Mouse (Mus musculus) midbrain, embryonic 12.5 days (tissue): ENCODE measurements around the gene Ephb1. TPM values are rescaled to one million over a fixed set of nuclear protein-coding genes. Genes with fewer than 3 reads are reported as not detected.

Experiments used
- ATAC-seq: fragments of 200-750 bp; cut with Nextera tagmentation; 2 replicates; pipeline ENCODE4 v1.8.0; 2017; ENCODE audit warnings: low read depth, moderate TSS enrichment, moderate library complexity; ENCODE audit not compliant: low FRiP score
- H3K27ac ChIP-seq: fragments of 300-500 bp; sonication (generic); replicated peaks from 2 replicates; pipeline ENCODE4 v1.5.1; 2016; ENCODE audit warnings: mild to moderate bottlenecking
- H3K27me3 ChIP-seq: fragments of 300-500 bp; sonication (generic); 2 replicates; pipeline ENCODE4 v1.6.1; 2016; ENCODE audit warnings: mild to moderate bottlenecking
- H3K36me3 ChIP-seq: fragments of 300-500 bp; sonication (generic); 2 replicates; pipeline ENCODE4 v1.6.1; 2016
- H3K4me1 ChIP-seq: fragments of 300-500 bp; sonication (generic); 2 replicates; pipeline ENCODE4 v1.6.1; 2016
- H3K4me2 ChIP-seq: fragments of 300-500 bp; sonication (generic); replicated peaks from 2 replicates; pipeline ENCODE4 v1.6.1; 2016; ENCODE audit warnings: mild to moderate bottlenecking, moderate library complexity
- H3K4me3 ChIP-seq: fragments of 300-500 bp; sonication (generic); 2 replicates; pipeline ENCODE4 v1.5.1; 2016; ENCODE audit warnings: mild to moderate bottlenecking
- H3K9ac ChIP-seq: fragments of 300-500 bp; sonication (generic); replicated peaks from 2 replicates; pipeline ENCODE4 v1.6.1; 2016; ENCODE audit warnings: mild to moderate bottlenecking, moderate library complexity
- H3K9me3 ChIP-seq: fragments of 300-500 bp; sonication (generic); 2 replicates; pipeline ENCODE4 v1.6.1; 2016; ENCODE audit warnings: mild to moderate bottlenecking
- WGBS: fragments of 180-500 bp; shearing (Covaris S2); methylation state at CpG from one replicate; pipeline ENCODE4 v1.1.7; 2016; 5-methylcytosine and 5-hydroxymethylcytosine counted together
- polyA plus RNA-seq: library from polyadenylated mRNA; unstranded; fragments of >200 nt; fragmentation: Nextera tagmentation; extraction: Ambion mirVana; gene quantifications from 2 replicates; pipeline ENCODE4 v1.2.1, GENCODE M21; 2016

The Ephb1 gene
- polyA plus RNA-seq, 1 experiment from 2014 or later, result 29.9 TPM

DNA sequence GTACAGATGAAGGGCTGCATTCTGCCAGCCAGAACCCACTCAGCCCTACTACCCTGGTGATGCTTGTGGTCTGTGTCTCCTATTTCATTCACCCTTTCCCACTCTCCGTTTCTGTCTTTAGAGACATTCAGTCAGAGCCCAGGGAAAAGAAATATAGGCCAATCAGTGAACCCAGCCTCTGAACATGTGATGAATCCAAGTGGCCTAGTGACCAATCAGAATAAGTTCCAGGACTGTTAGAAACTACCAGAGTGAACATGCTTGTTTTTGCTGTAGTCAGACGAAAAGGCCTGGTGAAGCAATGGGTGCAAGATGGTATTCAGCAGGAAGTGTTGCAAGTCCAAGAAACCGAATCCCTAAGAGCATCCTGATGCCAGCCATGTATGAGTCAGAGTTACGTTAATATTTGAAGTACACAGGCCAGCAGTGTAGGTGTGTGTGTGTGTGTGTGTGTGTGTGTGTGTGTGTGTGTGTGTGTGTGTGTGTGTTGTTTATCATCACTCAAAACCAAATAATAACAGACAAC, 26.8 kb downstream of the Ephb1 start:
- no peaks in the 10 kb centered on the region for H3K27me3 ChIP-seq
- 96% methylated on average over 4 of the region's 4 CpGs for WGBS
- no peaks in the 10 kb centered on the region for H3K4me1 ChIP-seq
- H3K9ac ChIP-seq, result no peak overlapping the region
- H3K9me3 ChIP-seq, result no peaks in the 10 kb centered on the region
- no peak overlapping the region for H3K27ac ChIP-seq
- H3K36me3 ChIP-seq, result no peaks in the 10 kb centered on the region
- H3K4me3 ChIP-seq, result no peak overlapping the region
- H3K4me2 ChIP-seq, result no peak overlapping the region
- ATAC-seq, result no peak

- whole genome bisulfite sequencing, result 91% methylated on average over 6 of the region's 6 CpGs
- H3K9ac ChIP-seq, result no peak overlapping the region
Measured at GRCm38 (mm10) chr9:102315436-102315835, 39.1 kb downstream of the Ephb1 start.

GRCm38 (mm10) chr9:102314795-102315194, 39.7 kb downstream of the Ephb1 start:
- H3K4me3 ChIP-seq, result no peak overlapping the region
- no peak for ATAC-seq
- no peaks in the 10 kb centered on the region for H3K27me3 ChIP-seq
- no peaks in the 10 kb centered on the region for H3K36me3 ChIP-seq
- WGBS, result 81% methylated on average over 1 of the region's 1 CpGs
- no peak overlapping the region for H3K9ac ChIP-seq
- H3K9me3 ChIP-seq, result peaks cover 10% of the 10 kb centered on the region; the same call in 1 of the 2 replicates
- peaks cover 4% of the 10 kb centered on the region; the same call in 1 of the 2 replicates for H3K4me1 ChIP-seq
- no peak overlapping the region for H3K27ac ChIP-seq
- no peak overlapping the region for H3K4me2 ChIP-seq

More at GRCm38 (mm10) chr9:102315436-102315835, 39.1 kb downstream of the Ephb1 start:
- Histone ChIP-seq H3K36me3 (no peaks in the 10 kb centered on the region), H3K27ac (no peak overlapping the region), H3K4me1 (peaks cover 4% of the 10 kb centered on the region; the same call in 1 of the 2 replicates), H3K4me2 (no peak overlapping the region), H3K27me3 (no peaks in the 10 kb centered on the region), H3K4me3 (no peak overlapping the region), H3K9me3 (peaks cover 10% of the 10 kb centered on the region; the same call in 1 of the 2 replicates)
- no peak for ATAC-seq

GRCm38 (mm10) chr9:102310431-102310830, 44.1 kb downstream of the Ephb1 start:
- no peak overlapping the region for H3K4me3 ChIP-seq
- no peak overlapping the region for H3K9ac ChIP-seq
- H3K36me3 ChIP-seq, result no peaks in the 10 kb centered on the region
- peaks cover 10% of the 10 kb centered on the region; the same call in 1 of the 2 replicates for H3K9me3 ChIP-seq
- H3K4me1 ChIP-seq, result peaks cover 20% of the 10 kb centered on the region
- H3K27ac ChIP-seq, result no peak overlapping the region
- 63% methylated on average over 3 of the region's 3 CpGs for WGBS
- H3K27me3 ChIP-seq, result peaks cover 7% of the 10 kb centered on the region; the same call in 1 of the 2 replicates
- H3K4me2 ChIP-seq, result no peak overlapping the region
- ATAC-seq, result no peak

- H3K4me2 ChIP-seq, result no peak overlapping the region
- no peak for ATAC-seq
- H3K4me3 ChIP-seq, result no peak overlapping the region
Measured at GRCm38 (mm10) chr9:102309278-102309677, 45.2 kb downstream of the Ephb1 start.

DNA sequence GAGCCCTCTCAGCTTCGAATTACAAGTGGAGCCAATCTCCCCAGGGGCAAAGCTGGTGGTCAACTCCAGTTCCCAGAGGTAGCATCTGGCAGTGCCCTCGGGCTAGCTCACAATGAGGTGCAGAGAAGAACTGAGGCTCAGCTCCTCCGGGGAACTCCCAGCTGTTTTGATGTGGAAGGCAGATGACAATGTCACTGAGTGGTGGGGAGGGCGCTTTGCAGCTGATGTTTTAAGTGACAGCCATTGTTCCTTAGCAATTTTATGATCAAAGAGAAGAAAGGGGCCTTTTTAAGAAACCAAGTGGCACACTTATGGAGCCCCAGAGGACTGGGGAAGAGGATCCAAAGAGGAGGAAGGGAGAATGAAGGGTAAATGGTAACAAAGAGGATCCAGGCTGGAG, 46.8 kb downstream of the Ephb1 start:
- H3K4me3 ChIP-seq, result no peak overlapping the region
- no peak overlapping the region for H3K9ac ChIP-seq
- H3K4me1 ChIP-seq, result peaks cover 28% of the 10 kb centered on the region
- no peak for ATAC-seq
- H3K9me3 ChIP-seq, result peaks cover 10% of the 10 kb centered on the region; the same call in 1 of the 2 replicates
- WGBS, result 51% methylated on average over 4 of the region's 4 CpGs
- no peak overlapping the region for H3K4me2 ChIP-seq
- H3K27ac ChIP-seq, result no peak overlapping the region
- peaks cover 7% of the 10 kb centered on the region; the same call in 1 of the 2 replicates for H3K27me3 ChIP-seq
- H3K36me3 ChIP-seq, result no peaks in the 10 kb centered on the region

More at GRCm38 (mm10) chr9:102309278-102309677, 45.2 kb downstream of the Ephb1 start:
- H3K4me1 ChIP-seq, result peaks cover 22% of the 10 kb centered on the region
- no peaks in the 10 kb centered on the region for H3K36me3 ChIP-seq
- WGBS, result 92% methylated on average over 7 of the region's 7 CpGs
- peaks cover 10% of the 10 kb centered on the region; the same call in 1 of the 2 replicates for H3K9me3 ChIP-seq
- H3K9ac ChIP-seq, result no peak overlapping the region
- no peak overlapping the region for H3K27ac ChIP-seq
- peaks cover 7% of the 10 kb centered on the region; the same call in 1 of the 2 replicates for H3K27me3 ChIP-seq

- Histone ChIP-seq H3K4me3 (no peak overlapping the region), H3K4me1 (peaks cover 32% of the 10 kb centered on the region), H3K36me3 (no peaks in the 10 kb centered on the region), H3K4me2 (no peak overlapping the region), H3K9me3 (peaks cover 6% of the 10 kb centered on the region; the same call in 1 of the 2 replicates), H3K9ac (no peak overlapping the region), H3K27me3 (peaks cover 7% of the 10 kb centered on the region; the same call in 1 of the 2 replicates), H3K27ac (no peak overlapping the region)
- no peak for ATAC-seq
- 79% methylated on average over 1 of the region's 1 CpGs for WGBS
Measured at GRCm38 (mm10) chr9:102306645-102307415, 47.7 kb downstream of the Ephb1 start.

- H3K9ac ChIP-seq, result no peak overlapping the region
- H3K4me2 ChIP-seq, result no peak overlapping the region
- H3K9me3 ChIP-seq, result no peaks in the 10 kb centered on the region
- ATAC-seq, result no peak
- H3K36me3 ChIP-seq, result no peaks in the 10 kb centered on the region
- peaks cover 29% of the 10 kb centered on the region for H3K4me1 ChIP-seq
- H3K27ac ChIP-seq, result no peak overlapping the region
- H3K4me3 ChIP-seq, result no peak overlapping the region
- 90% methylated on average over 7 of the region's 7 CpGs for WGBS
- H3K27me3 ChIP-seq, result peaks cover 7% of the 10 kb centered on the region; the same call in 1 of the 2 replicates
Measured at GRCm38 (mm10) chr9:102305432-102306100, 48.9 kb downstream of the Ephb1 start.

- Histone ChIP-seq H3K9me3 (no peaks in the 10 kb centered on the region), H3K4me1 (peaks cover 29% of the 10 kb centered on the region), H3K9ac (no peak overlapping the region), H3K4me2 (no peak overlapping the region), H3K4me3 (no peak overlapping the region), H3K27ac (no peak overlapping the region), H3K27me3 (peaks cover 7% of the 10 kb centered on the region; the same call in 1 of the 2 replicates), H3K36me3 (no peaks in the 10 kb centered on the region)
- ATAC-seq, result no peak
- WGBS, result 49% methylated on average over 3 of the region's 3 CpGs
Measured at GRCm38 (mm10) chr9:102304796-102305195, 49.7 kb downstream of the Ephb1 start.

GRCm38 (mm10) chr9:102303882-102304281, 50.6 kb downstream of the Ephb1 start:
- H3K27ac ChIP-seq, result no peak overlapping the region
- WGBS, result 45% methylated on average over 13 of the region's 13 CpGs
- H3K4me2 ChIP-seq, result no peak overlapping the region
- H3K4me3 ChIP-seq, result no peak overlapping the region
- H3K36me3 ChIP-seq, result no peaks in the 10 kb centered on the region
- ATAC-seq, result no peak
- H3K4me1 ChIP-seq, result peaks cover 29% of the 10 kb centered on the region
- H3K9me3 ChIP-seq, result no peaks in the 10 kb centered on the region
- H3K27me3 ChIP-seq, result peaks cover 7% of the 10 kb centered on the region; the same call in 1 of the 2 replicates
- H3K9ac ChIP-seq, result no peak overlapping the region; the same call in 1 of the 2 replicates

GRCm38 (mm10) chr9:102300985-102301384, 53.5 kb downstream of the Ephb1 start:
- WGBS, result 88% methylated on average over 4 of the region's 4 CpGs
- H3K27me3 ChIP-seq, result no peaks in the 10 kb centered on the region

GRCm38 (mm10) chr9:102298741-102299140, 55.8 kb downstream of the Ephb1 start:
- H3K36me3 ChIP-seq, result no peaks in the 10 kb centered on the region
- WGBS, result 64% methylated on average over 8 of the region's 8 CpGs
- ATAC-seq, result no peak

More at GRCm38 (mm10) chr9:102300985-102301384, 53.5 kb downstream of the Ephb1 start:
- peaks cover 12% of the 10 kb centered on the region for H3K4me1 ChIP-seq
- H3K9me3 ChIP-seq, result no peaks in the 10 kb centered on the region
- no peak overlapping the region for H3K9ac ChIP-seq
- H3K4me2 ChIP-seq, result no peak overlapping the region
- no peaks in the 10 kb centered on the region for H3K36me3 ChIP-seq
- no peak for ATAC-seq
- H3K27ac ChIP-seq, result no peak overlapping the region
- H3K4me3 ChIP-seq, result no peak overlapping the region

More at GRCm38 (mm10) chr9:102298741-102299140, 55.8 kb downstream of the Ephb1 start:
- no peak overlapping the region for H3K4me2 ChIP-seq
- peaks cover 19% of the 10 kb centered on the region for H3K4me1 ChIP-seq
- no peak overlapping the region for H3K9ac ChIP-seq
- no peaks in the 10 kb centered on the region for H3K27me3 ChIP-seq
- no peaks in the 10 kb centered on the region for H3K9me3 ChIP-seq
- no peak overlapping the region for H3K27ac ChIP-seq
- H3K4me3 ChIP-seq, result no peak overlapping the region
